Mouse (Mus musculus) stomach, embryonic 14.5 days (tissue): Measurements from ENCODE around the gene Lin54. TPM values are rescaled to one million over a fixed set of nuclear protein-coding genes. Genes with fewer than 3 reads are reported as not detected.

Experiments
- ATAC-seq: fragments of 200-750 bp; cut with Nextera tagmentation; 2 replicates; pipeline ENCODE4 v1.8.0; 2017; ENCODE audit warnings: low read depth, moderate TSS enrichment; ENCODE audit not compliant: insufficient number of reproducible peaks, insufficient read depth, low FRiP score
- H3K27ac ChIP-seq: fragments of 300-500 bp; sonication (generic); 2 replicates; pipeline ENCODE4 v1.5.1; 2014; ENCODE audit warnings: mild to moderate bottlenecking, low read length, moderate library complexity, mixed read lengths
- H3K27me3 ChIP-seq: fragments of 300-500 bp; sonication (generic); 2 replicates; pipeline ENCODE4 v1.6.1; 2014; ENCODE audit warnings: low read length, control low read depth, mixed read lengths; ENCODE audit not compliant: control insufficient read depth, insufficient read depth
- H3K36me3 ChIP-seq: fragments of 300-500 bp; sonication (generic); 2 replicates; pipeline ENCODE4 v1.6.1; 2014; ENCODE audit warnings: mild to moderate bottlenecking, control low read depth, low read length, moderate library complexity, mixed read lengths; ENCODE audit not compliant: control insufficient read depth, insufficient read depth
- H3K4me1 ChIP-seq: fragments of 300-500 bp; sonication (generic); 2 replicates; pipeline ENCODE4 v1.6.1; 2014; ENCODE audit warnings: low read length, control low read depth, mixed read lengths; ENCODE audit not compliant: control insufficient read depth, insufficient read depth
- H3K4me2 ChIP-seq: fragments of 300-500 bp; sonication (generic); replicated peaks from 2 replicates; pipeline ENCODE4 v1.6.1; 2014; ENCODE audit warnings: low read depth, low read length, control low read depth
- H3K4me3 ChIP-seq: fragments of 300-500 bp; sonication (generic); 2 replicates; pipeline ENCODE4 v1.5.1; 2014; ENCODE audit warnings: low read depth, low read length, control low read depth
- H3K9ac ChIP-seq: fragments of 300-500 bp; sonication (generic); replicated peaks from 2 replicates; pipeline ENCODE4 v1.6.1; 2014; ENCODE audit warnings: low read depth, mild to moderate bottlenecking, control low read depth, low read length, moderate library complexity, mixed read lengths
- H3K9me3 ChIP-seq: fragments of 300-500 bp; sonication (generic); 2 replicates; pipeline ENCODE4 v1.6.1; 2016; ENCODE audit warnings: low read depth, low read length, control low read depth; ENCODE audit not compliant: control insufficient read depth
- WGBS: fragments of 180-500 bp; shearing (Covaris S2); extraction: QIAGEN DNeasy Blood & Tissue Kit; methylation state at CpG from one replicate; pipeline ENCODE4 v1.1.7; 2014; 5-methylcytosine and 5-hydroxymethylcytosine counted together
- polyA plus RNA-seq: library from polyadenylated mRNA; unstranded; fragments of >200 nt; fragmentation: Nextera tagmentation; extraction: Ambion mirVana; gene quantifications from 2 replicates; pipeline ENCODE4 v1.2.1, GENCODE M21; 2014

Lin54 gene
- polyA plus RNA-seq, 1 experiment from 2014 or later: 16.1 TPM

DNA sequence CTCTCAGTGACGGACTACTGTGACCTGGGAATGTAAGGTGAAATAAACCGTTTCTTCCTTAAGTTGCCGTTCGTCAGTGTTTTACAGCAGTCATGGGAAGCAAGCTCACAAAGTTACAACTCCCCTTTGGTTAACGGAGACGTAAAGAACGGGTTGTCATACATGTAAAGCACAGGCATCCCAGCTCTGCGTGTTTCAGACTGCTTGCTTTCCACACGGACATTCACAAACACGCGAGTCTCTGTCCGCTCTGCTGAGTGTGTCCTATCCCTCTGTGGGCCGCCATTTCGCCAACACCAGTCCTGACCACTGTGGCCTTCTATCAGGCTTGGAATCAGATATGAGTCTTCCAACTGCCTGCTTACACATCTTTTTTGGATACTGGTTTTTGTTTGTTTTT lies 61.6 kb downstream of the Lin54 start:
- Histone ChIP-seq H3K36me3 (no peaks in the 10 kb centered on the region; the same call in none of the 2 replicates), H3K27ac (no peak overlapping the region), H3K4me2 (no peak overlapping the region), H3K4me3 (no peak overlapping the region), H3K9ac (no peak overlapping the region), H3K27me3 (no peaks in the 10 kb centered on the region), H3K4me1 (no peaks in the 10 kb centered on the region), H3K9me3 (no peaks in the 10 kb centered on the region)
- ATAC-seq: no peak
- WGBS: 96% methylated on average over 14 of the region's 14 CpGs

DNA sequence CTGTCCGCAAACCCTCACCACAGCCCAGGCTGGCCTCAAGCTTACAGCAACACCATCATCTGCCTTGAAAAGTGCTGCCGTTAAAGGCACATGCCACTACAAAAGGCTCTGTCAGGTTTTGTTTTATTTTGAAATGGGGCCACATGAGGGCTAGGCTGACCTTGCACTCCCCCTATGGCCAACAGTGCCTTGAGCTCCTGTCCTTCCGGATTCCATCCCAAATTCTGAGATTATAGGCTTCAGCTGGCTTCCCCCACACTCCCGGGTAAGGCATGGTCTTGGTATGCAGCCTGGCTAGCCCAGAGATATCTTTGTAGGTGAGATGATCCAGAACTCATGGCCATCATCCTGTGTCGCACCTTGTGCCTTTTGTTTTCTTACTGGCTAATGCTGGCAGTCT lies 62.5 kb downstream of the Lin54 start:
- H3K27me3 ChIP-seq: no peaks in the 10 kb centered on the region
- no peaks in the 10 kb centered on the region; the same call in none of the 2 replicates for H3K36me3 ChIP-seq
- no peak overlapping the region for H3K4me2 ChIP-seq
- WGBS: 92% methylated on average over 5 of the region's 5 CpGs
- H3K9me3 ChIP-seq: no peaks in the 10 kb centered on the region
- no peak overlapping the region for H3K27ac ChIP-seq
- ATAC-seq: no peak
- no peak overlapping the region for H3K4me3 ChIP-seq
- no peak overlapping the region for H3K9ac ChIP-seq
- no peaks in the 10 kb centered on the region for H3K4me1 ChIP-seq

DNA sequence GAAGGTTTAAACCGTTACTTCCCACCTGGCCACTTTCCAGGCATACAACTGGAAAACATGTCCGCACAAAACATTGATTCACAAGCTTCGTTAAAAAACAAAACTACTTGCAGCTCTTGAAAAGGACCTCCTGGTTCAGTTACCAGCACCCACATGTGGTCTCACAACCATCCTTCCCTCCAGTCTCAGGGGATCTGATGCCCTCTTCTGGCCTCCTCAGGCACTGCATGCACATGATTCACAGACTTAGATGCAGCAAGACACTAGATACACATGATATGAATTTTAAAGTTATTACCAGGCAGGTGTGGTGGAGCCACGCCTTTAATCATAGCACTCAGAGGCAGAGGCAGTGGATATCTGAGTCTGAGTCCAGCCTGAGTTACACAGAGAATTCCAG lies 63.4 kb downstream of the Lin54 start:
- 93% methylated on average over 4 of the region's 4 CpGs for WGBS
- no peak overlapping the region for H3K27ac ChIP-seq
- H3K4me2 ChIP-seq: no peak overlapping the region
- no peaks in the 10 kb centered on the region for H3K9me3 ChIP-seq
- H3K36me3 ChIP-seq: no peaks in the 10 kb centered on the region; the same call in 1 of the 2 replicates
- no peak overlapping the region for H3K9ac ChIP-seq
- H3K27me3 ChIP-seq: no peaks in the 10 kb centered on the region
- H3K4me1 ChIP-seq: no peaks in the 10 kb centered on the region
- no peak overlapping the region for H3K4me3 ChIP-seq
- no peak for ATAC-seq

DNA sequence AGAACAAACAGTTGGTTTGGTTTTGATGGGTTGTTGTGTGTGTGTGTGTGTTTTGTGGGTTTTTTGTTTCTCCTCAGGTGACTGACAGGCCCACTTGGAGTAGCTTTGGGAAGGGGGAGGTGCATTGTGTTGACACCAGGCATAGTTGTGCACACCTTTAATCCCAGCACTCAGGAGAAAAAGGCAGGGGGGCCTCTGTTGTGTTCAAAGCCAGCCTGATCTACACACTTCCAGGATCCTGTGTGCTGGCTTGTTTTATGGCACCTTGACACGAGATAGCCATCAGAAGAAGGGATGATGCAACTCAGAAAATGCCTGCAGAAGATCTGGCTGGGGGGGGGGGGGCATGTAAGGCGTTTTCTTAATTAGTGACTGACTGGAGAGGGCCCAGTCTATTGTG lies 69.5 kb downstream of the Lin54 start:
- 47% methylated on average over 2 of the region's 2 CpGs for WGBS
- no peak overlapping the region for H3K4me3 ChIP-seq
- H3K36me3 ChIP-seq: peaks cover 12% of the 10 kb centered on the region; the same call in 1 of the 2 replicates
- H3K9ac ChIP-seq: no peak overlapping the region
- no peak for ATAC-seq
- no peak overlapping the region for H3K27ac ChIP-seq
- no peaks in the 10 kb centered on the region for H3K27me3 ChIP-seq
- H3K9me3 ChIP-seq: no peaks in the 10 kb centered on the region
- peaks cover 18% of the 10 kb centered on the region; the same call in 1 of the 2 replicates for H3K4me1 ChIP-seq
- H3K4me2 ChIP-seq: no peak overlapping the region; the same call in 1 of the 2 replicates

DNA sequence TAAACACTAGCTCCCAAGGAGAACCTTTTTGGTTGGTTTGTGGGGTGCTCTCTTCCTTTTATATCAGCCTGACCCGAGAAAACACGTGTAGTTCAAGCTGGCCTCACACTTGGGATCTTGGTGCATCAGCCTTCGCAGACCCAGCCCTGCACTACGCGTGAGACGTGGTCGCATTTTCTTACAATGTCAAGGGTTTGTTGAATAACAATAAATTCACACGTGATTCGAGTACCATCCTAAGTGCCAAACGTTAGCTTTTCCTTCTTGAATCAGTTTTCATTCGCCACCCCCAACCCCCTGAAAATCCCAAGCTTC lies 70.4 kb downstream of the Lin54 start:
- H3K27me3 ChIP-seq: no peaks in the 10 kb centered on the region
- no peak for ATAC-seq
- no peaks in the 10 kb centered on the region for H3K9me3 ChIP-seq
- 2% methylated on average over 11 of the region's 11 CpGs for WGBS
- H3K9ac ChIP-seq: peak overlapping the region; percentile 53
- peak overlapping the region; percentile 53 for H3K4me3 ChIP-seq
- H3K36me3 ChIP-seq: peaks cover 16% of the 10 kb centered on the region; the same call in 1 of the 2 replicates
- peaks cover 18% of the 10 kb centered on the region; the same call in 1 of the 2 replicates for H3K4me1 ChIP-seq
- H3K27ac ChIP-seq: peak overlapping the region; percentile 78; the same call in 1 of the 2 replicates
- peak overlapping the region; percentile 51 for H3K4me2 ChIP-seq

DNA sequence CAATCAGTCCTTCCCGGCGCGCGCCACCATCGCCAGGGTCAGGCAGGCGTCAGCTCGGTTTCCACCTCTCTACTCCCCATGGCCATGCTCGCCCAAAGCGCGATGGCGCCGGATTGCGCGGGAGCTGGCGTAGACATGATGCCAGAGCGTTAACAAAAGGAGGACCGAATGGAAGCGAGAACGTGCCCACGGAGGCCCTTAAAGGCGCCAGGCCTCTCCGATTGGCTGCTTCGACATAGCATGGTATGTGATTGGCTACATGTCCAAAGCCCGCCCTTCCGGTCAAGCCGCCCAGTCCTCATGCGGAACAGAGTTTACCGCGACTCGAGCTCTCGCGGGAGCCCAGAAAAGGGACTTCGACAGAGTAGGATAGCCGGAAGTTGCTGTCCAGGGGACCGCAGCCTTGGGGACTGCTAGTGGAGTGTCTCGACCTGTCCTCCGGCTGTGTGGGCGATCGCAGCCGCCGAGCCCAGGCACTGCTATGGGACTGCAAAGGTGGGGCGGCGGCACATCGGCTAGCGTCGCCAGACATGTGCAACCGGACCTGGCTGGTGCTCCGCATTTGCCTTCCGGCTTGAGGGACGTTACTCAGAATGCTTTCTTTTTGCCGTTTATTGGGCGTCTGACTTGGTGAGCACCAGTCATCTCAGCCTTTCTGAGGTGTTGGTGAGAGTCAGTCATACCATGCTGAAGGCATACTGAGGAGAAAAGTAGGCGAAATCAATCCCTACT lies 70.9 kb downstream of the Lin54 start:
- Histone ChIP-seq H3K9ac (peak overlapping the region; percentile 63), H3K4me1 (peaks cover 20% of the 10 kb centered on the region; the same call in 1 of the 2 replicates), H3K27me3 (no peaks in the 10 kb centered on the region), H3K4me2 (peak overlapping the region; percentile 97), H3K36me3 (peaks cover 21% of the 10 kb centered on the region), H3K27ac (peak overlapping the region; percentile 84), H3K9me3 (no peaks in the 10 kb centered on the region), H3K4me3 (peak overlapping the region; percentile 53)
- WGBS: under 1% methylated on average over 53 of the region's 53 CpGs
- ATAC-seq: peak; percentile 99

DNA sequence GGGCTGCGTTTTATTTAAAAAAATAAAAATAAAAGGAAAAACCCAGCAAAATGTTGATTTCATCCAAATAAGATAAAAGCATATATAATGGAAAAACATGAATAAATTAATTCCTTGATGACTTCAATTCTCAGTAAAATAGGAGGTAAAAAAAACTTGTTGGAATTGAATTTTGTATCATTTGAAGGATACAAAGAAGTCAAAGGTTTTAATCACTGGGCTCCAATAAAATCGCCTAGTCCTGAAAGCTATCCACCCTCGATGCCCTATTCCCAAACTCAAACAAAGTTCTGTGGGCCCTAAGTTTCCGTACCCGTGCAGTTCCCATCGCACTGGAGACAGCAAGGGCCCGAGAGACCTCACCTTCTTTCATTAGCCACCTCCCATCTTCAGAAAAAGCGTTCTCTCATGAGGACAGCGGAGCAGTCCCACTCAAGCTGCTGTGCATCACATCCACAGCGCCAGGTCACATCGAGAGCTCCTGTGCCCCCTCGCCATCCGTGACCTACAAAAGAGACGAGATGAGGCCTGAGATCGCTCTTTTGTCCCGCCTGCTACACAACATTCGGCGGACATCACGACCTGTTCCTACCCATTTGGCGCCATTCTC lies 71.6 kb downstream of the Lin54 start:
- H3K4me3 ChIP-seq: peak overlapping the region; percentile 53
- peak; percentile 23; the same call in 1 of the 2 replicates for ATAC-seq

DNA sequence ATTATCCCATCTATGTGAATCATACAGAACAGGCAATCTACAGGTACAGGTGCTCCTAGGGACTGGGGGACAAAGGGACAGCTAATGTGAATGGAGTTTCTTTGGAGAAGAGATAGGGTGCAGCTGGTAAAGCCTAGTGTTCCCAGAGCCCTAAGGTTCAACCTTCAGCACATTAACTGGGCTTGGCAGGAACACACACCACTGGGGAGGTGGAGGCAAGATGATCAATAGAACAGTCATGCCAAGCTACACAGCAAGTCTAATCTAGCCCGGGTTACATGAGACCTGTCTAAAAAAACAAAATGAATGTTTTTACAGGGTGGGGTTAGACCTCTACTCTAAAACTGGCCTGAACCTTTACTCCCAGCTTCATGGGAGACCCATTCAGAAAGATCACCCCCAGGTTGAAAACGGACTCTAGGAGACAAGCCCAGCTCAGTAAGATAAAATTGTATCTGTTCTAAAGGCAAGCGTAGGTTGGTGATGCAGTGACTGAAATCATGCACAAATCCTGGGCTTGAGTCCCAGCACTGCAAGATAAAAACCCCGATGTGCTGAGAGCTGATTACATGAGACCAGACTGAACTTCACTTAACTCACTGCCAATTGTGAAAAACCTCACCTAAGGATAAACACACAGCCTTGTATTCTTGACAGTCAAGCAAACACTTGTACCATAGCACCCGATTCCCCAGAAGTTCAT lies 72.3 kb downstream of the Lin54 start:
- ATAC-seq: no peak
- Histone ChIP-seq H3K4me3 (peak overlapping the region; percentile 53), H3K4me1 (peaks cover 31% of the 10 kb centered on the region; the same call in 1 of the 2 replicates), H3K36me3 (peaks cover 34% of the 10 kb centered on the region), H3K4me2 (peak overlapping the region; percentile 97), H3K9ac (peak overlapping the region; percentile 63), H3K9me3 (no peaks in the 10 kb centered on the region), H3K27me3 (no peaks in the 10 kb centered on the region), H3K27ac (no peak overlapping the region; the same call in 1 of the 2 replicates)
- WGBS: 4% methylated on average over 5 of the region's 5 CpGs

More for the DNA sequence above, 71.6 kb downstream of the Lin54 start:
- Histone ChIP-seq H3K36me3 (peaks cover 28% of the 10 kb centered on the region), H3K9me3 (no peaks in the 10 kb centered on the region), H3K9ac (peak overlapping the region; percentile 63), H3K27ac (peak overlapping the region; percentile 84), H3K4me1 (peaks cover 26% of the 10 kb centered on the region; the same call in 1 of the 2 replicates), H3K4me2 (peak overlapping the region; percentile 97), H3K27me3 (no peaks in the 10 kb centered on the region)
- 0% methylated on average over 20 of the region's 20 CpGs for WGBS
